Mouse (Mus musculus) neural tube, embryonic 14.5 days (tissue): ENCODE measurements at regions not wholly inside any gene's neighbourhood (a gene's known extent, or its start where the extent isn't known, plus 50 kb on each side); places are given as distances from the start of the nearest gene placed in this dataset.

Source experiments
- ATAC-seq: fragments of 200-750 bp; cut with Nextera tagmentation; 2 replicates; pipeline ENCODE4 v1.8.0; 2017; ENCODE audit warnings: low read depth, mild to moderate bottlenecking, moderate TSS enrichment, moderate library complexity
- H3K27ac ChIP-seq: fragments of 300-500 bp; sonication (generic); 2 replicates; pipeline ENCODE4 v1.5.1; 2014; ENCODE audit warnings: low read depth, mild to moderate bottlenecking, control low read depth, low read length, moderate library complexity, mixed read lengths
- H3K27me3 ChIP-seq: fragments of 300-500 bp; sonication (generic); 2 replicates; pipeline ENCODE4 v1.6.1; 2014; ENCODE audit warnings: low read length; ENCODE audit not compliant: control insufficient read depth, insufficient read depth
- H3K36me3 ChIP-seq: fragments of 300-500 bp; sonication (generic); 2 replicates; pipeline ENCODE4 v1.6.1; 2014; ENCODE audit warnings: low read length, mixed read lengths; ENCODE audit not compliant: control insufficient read depth, insufficient read depth
- H3K4me1 ChIP-seq: fragments of 300-500 bp; sonication (generic); 2 replicates; pipeline ENCODE4 v1.6.1; 2014; ENCODE audit warnings: low read length; ENCODE audit not compliant: control insufficient read depth, insufficient read depth
- H3K4me2 ChIP-seq: fragments of 300-500 bp; sonication (generic); 2 replicates; pipeline ENCODE4 v1.6.1; 2014; ENCODE audit warnings: mild to moderate bottlenecking, low read depth, low read length, control low read depth
- H3K4me3 ChIP-seq: fragments of 300-500 bp; sonication (generic); 2 replicates; pipeline ENCODE4 v1.5.1; 2014; ENCODE audit warnings: low read depth, low read length, control low read depth, mixed read lengths
- H3K9ac ChIP-seq: fragments of 300-500 bp; sonication (generic); replicated peaks from 2 replicates; pipeline ENCODE4 v1.6.1; 2014; ENCODE audit warnings: low read depth, mild to moderate bottlenecking, control low read depth, low read length, mixed read lengths
- H3K9me3 ChIP-seq: fragments of 300-500 bp; sonication (generic); 2 replicates; pipeline ENCODE4 v1.6.1; 2016; ENCODE audit warnings: low read length; ENCODE audit not compliant: control insufficient read depth
- WGBS: fragments of 180-500 bp; shearing (Covaris S2); extraction: QIAGEN DNeasy Blood & Tissue Kit; methylation state at CpG from one replicate; pipeline ENCODE4 v1.1.7; 2014; 5-methylcytosine and 5-hydroxymethylcytosine counted together

GRCm38 (mm10) chr2:137616637-137617036 lies 500.2 kb upstream of the Jag1 start:
- Histone ChIP-seq H3K27ac (no peak overlapping the region), H3K27me3 (no peaks in the 10 kb centered on the region), H3K9me3 (no peaks in the 10 kb centered on the region), H3K9ac (no peak overlapping the region), H3K36me3 (no peaks in the 10 kb centered on the region), H3K4me3 (no peak overlapping the region), H3K4me1 (no peaks in the 10 kb centered on the region), H3K4me2 (no peak overlapping the region)
- no peak for ATAC-seq
- 88% methylated on average over 3 of the region's 3 CpGs for WGBS

GRCm38 (mm10) chr2:137613791-137614190 lies 497.3 kb upstream of the Jag1 start:
- H3K36me3 ChIP-seq, result no peaks in the 10 kb centered on the region
- no peak overlapping the region for H3K9ac ChIP-seq
- H3K27ac ChIP-seq, result no peak overlapping the region
- H3K27me3 ChIP-seq, result no peaks in the 10 kb centered on the region
- WGBS, result 93% methylated on average over 2 of the region's 2 CpGs
- no peaks in the 10 kb centered on the region for H3K4me1 ChIP-seq
- no peak overlapping the region for H3K4me2 ChIP-seq
- H3K4me3 ChIP-seq, result no peak overlapping the region
- H3K9me3 ChIP-seq, result no peaks in the 10 kb centered on the region
- ATAC-seq, result no peak

GRCm38 (mm10) chr2:137608506-137608905 lies 492.1 kb upstream of the Jag1 start:
- H3K4me2 ChIP-seq, result no peak overlapping the region
- H3K4me3 ChIP-seq, result no peak overlapping the region
- ATAC-seq, result no peak
- H3K9ac ChIP-seq, result no peak overlapping the region
- H3K36me3 ChIP-seq, result no peaks in the 10 kb centered on the region
- no peak overlapping the region for H3K27ac ChIP-seq
- 82% methylated on average over 6 of the region's 6 CpGs for WGBS
- H3K9me3 ChIP-seq, result no peaks in the 10 kb centered on the region
- no peaks in the 10 kb centered on the region for H3K27me3 ChIP-seq
- no peaks in the 10 kb centered on the region for H3K4me1 ChIP-seq

GRCm38 (mm10) chr2:137598136-137598535 lies 481.7 kb upstream of the Jag1 start:
- H3K27me3 ChIP-seq, result no peaks in the 10 kb centered on the region

GRCm38 (mm10) chr2:137594509-137594908 lies 478.1 kb upstream of the Jag1 start:
- H3K4me3 ChIP-seq, result no peak overlapping the region
- WGBS, result 87% methylated on average over 4 of the region's 4 CpGs
- ATAC-seq, result no peak
- no peak overlapping the region for H3K4me2 ChIP-seq
- no peaks in the 10 kb centered on the region for H3K9me3 ChIP-seq
- no peak overlapping the region for H3K27ac ChIP-seq
- no peaks in the 10 kb centered on the region for H3K4me1 ChIP-seq
- H3K9ac ChIP-seq, result no peak overlapping the region
- H3K36me3 ChIP-seq, result no peaks in the 10 kb centered on the region
- no peaks in the 10 kb centered on the region for H3K27me3 ChIP-seq

More at GRCm38 (mm10) chr2:137598136-137598535, 481.7 kb upstream of the Jag1 start:
- Histone ChIP-seq H3K4me1 (no peaks in the 10 kb centered on the region), H3K9me3 (no peaks in the 10 kb centered on the region), H3K9ac (no peak overlapping the region), H3K36me3 (no peaks in the 10 kb centered on the region), H3K27ac (no peak overlapping the region), H3K4me2 (no peak overlapping the region), H3K4me3 (no peak overlapping the region)
- ATAC-seq, result no peak
- 92% methylated on average over 7 of the region's 7 CpGs for WGBS

- H3K4me2 ChIP-seq, result no peak overlapping the region
- no peak overlapping the region for H3K27ac ChIP-seq
- H3K4me3 ChIP-seq, result no peak overlapping the region
- 81% methylated on average over 1 of the region's 1 CpGs for WGBS
- no peak overlapping the region for H3K9ac ChIP-seq
- no peaks in the 10 kb centered on the region for H3K36me3 ChIP-seq
- H3K27me3 ChIP-seq, result no peaks in the 10 kb centered on the region
- ATAC-seq, result no peak
- no peaks in the 10 kb centered on the region for H3K4me1 ChIP-seq
- H3K9me3 ChIP-seq, result no peaks in the 10 kb centered on the region
Measured at GRCm38 (mm10) chr2:137591551-137591950, 475.1 kb upstream of the Jag1 start.

GRCm38 (mm10) chr2:137581491-137581890 lies 465.0 kb upstream of the Jag1 start:
- Histone ChIP-seq H3K4me2 (no peak overlapping the region), H3K4me3 (no peak overlapping the region), H3K9me3 (no peaks in the 10 kb centered on the region), H3K36me3 (no peaks in the 10 kb centered on the region), H3K27ac (no peak overlapping the region), H3K9ac (no peak overlapping the region), H3K27me3 (no peaks in the 10 kb centered on the region), H3K4me1 (no peaks in the 10 kb centered on the region)
- WGBS, result 47% methylated on average over 2 of the region's 2 CpGs
- ATAC-seq, result no peak

GRCm38 (mm10) chr2:137575750-137576149 lies 459.3 kb upstream of the Jag1 start:
- H3K27ac ChIP-seq, result no peak overlapping the region
- H3K4me1 ChIP-seq, result no peaks in the 10 kb centered on the region
- 78% methylated on average over 3 of the region's 3 CpGs for WGBS
- no peaks in the 10 kb centered on the region for H3K36me3 ChIP-seq
- H3K4me3 ChIP-seq, result no peak overlapping the region
- H3K9me3 ChIP-seq, result no peaks in the 10 kb centered on the region
- no peak for ATAC-seq
- no peaks in the 10 kb centered on the region for H3K27me3 ChIP-seq
- no peak overlapping the region for H3K9ac ChIP-seq
- H3K4me2 ChIP-seq, result no peak overlapping the region

GRCm38 (mm10) chr2:137574845-137575449 lies 458.5 kb upstream of the Jag1 start:
- Histone ChIP-seq H3K4me3 (no peak overlapping the region), H3K36me3 (no peaks in the 10 kb centered on the region), H3K9ac (no peak overlapping the region), H3K27me3 (no peaks in the 10 kb centered on the region), H3K4me1 (no peaks in the 10 kb centered on the region), H3K4me2 (no peak overlapping the region), H3K27ac (no peak overlapping the region), H3K9me3 (no peaks in the 10 kb centered on the region)
- 62% methylated on average over 4 of the region's 4 CpGs for WGBS
- ATAC-seq, result no peak
